Mouse (Mus musculus) left cerebral cortex, postnatal 36 days (tissue): ENCODE data around the gene Vmn2r20. TPM values are rescaled to one million over a fixed set of nuclear protein-coding genes. Genes with fewer than 3 reads are reported as not detected.
"Not testable (repeated sequence)": the region's sequence is repeated elsewhere in the genome, so short reads cannot be mapped to it uniquely, and the experiment has no call there.

Experiments used
- DNase-seq, 2 experiments: peaks; one replicate each; pipeline ENCODE4 v3.0.0; 2021 to 2022; ENCODE audit warnings: low spot score in 2 of 2, mixed read lengths in 1 of 2
- intact Hi-C: fragments of 180-260 bp; cut with DNase I; formaldehyde crosslinking; loops from one replicate; pipeline ENCODE4 v1.15.1; 2025
- total RNA-seq, 2 experiments: library from RNA; stranded (reverse); gene quantifications; 2 replicates each; pipeline ENCODE4 v1.2.3; 2021

Vmn2r20 gene
- not detected for total RNA-seq

DNA sequence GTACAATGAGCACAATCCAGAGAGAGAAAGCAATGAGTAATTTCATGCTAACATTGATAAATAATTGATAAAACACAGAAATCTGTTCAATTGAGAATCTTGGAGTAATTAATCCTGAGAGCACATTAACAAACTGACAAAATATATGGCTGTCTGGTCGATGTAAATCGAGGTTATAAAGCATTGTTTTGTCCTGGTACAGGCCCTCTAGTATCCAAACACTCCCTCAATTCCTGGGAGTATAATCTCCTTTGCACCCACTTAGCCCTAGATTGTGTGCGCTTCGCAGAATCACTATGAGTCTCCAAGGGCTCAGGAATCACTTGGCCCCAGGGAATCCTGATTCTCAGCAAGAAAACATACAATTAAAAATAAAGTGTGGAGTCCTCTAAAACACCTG is at the start of gene Vmn2r20:
Vmn2r20 (minus strand) TSS at position 101 of the 400 bp plus-strand sequence.
- DNase-seq, intact Hi-C loops: not testable (repeated sequence)

DNA sequence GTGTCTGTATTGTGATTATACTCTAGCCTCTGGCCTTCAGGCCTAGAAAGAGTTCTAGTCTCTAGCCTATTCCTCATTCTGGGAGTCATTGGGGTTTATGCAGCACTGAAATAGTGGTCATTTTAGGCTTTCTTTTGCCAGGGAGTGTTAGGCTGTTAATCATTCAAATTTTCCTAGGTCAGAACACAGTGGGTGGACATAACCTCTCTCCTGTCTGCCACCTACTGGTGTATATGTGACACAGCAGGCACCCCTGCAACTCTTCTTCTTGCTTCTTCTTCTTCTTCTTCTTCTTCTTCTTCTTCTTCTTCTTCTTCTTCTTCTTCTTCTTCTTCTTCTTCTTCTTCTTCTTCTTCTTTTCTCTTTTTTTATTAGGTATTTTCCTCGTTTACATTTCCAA is 6.5 kb upstream of the Vmn2r20 start:
- DNase-seq, intact Hi-C loops: not testable (repeated sequence)

DNA sequence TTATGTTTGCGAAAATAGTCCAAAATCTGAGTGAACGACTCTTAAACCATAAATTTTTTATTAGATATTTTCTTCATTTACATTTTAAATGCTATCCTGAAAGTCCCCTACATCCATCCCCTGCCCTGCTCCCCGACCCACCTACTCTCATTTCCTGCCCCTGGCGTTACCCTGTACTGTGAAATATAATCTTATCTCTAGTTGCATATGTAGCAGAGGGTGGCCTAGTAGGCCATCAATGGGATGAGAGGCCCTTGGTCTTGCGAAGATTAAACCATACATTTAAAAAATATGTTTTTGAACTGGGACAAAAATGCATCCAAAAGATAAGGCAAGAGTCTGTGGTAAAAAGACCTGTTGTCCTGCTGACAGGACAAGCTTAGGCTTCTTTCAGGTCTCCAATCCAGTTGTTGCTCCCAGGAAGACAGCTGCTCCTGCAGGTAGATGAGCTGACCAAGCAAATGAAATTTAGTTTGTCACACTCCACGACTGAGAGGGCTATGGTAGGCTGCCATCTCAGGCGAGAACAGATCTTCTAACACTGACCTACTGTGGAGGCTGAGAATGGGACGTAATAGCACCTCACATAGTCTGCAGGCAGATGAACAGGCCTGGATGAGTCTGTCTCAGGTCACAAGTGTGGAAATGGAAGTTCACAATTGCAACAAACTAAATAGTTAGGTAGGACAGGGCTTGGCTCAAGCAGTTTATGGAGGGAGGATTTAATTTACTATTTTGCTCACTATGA is 10.8 kb downstream of the Vmn2r20 start:
- intact Hi-C loops, DNase-seq: not testable (repeated sequence)

DNA sequence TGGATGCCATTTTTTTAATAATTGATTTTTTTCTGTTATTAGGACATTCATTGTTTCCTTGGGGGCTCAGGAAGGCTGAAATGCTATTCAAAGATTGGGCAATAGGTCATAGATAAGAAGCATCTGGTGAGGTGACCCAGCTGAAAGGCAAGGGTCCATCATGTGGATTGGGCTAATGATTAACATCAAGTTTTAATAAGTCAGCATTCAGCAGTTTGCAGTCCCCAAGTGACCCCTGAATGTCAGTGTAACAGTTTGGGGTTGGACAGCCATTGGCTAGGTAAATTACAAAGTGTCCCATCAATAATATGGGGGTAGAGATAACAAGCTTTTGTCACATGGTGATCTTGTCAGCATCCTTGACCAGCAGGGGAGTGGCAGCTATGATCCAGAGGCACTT is 29.1 kb downstream of the Vmn2r20 start:
- intact Hi-C loops, DNase-seq: not testable (repeated sequence)

DNA sequence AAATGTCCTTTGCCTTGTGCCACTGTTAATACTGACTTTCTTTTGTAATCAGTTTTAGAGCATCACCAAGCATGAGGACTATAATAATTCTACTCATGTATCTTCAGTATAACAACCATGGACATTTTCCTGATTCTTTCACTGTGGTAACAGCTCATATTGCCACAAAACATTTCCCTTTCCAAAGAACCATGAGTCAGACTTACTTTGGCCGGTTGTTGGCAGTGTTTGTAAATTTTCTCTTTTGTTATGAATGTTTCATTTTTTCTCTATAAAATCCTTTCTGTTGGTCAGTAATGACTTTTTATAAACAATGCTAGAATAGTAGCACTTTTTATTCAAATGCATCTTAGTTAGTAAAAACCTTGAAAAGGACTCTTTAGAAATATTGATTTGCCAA is 71.8 kb downstream of the Vmn2r20 start:
- intact Hi-C loops: no loop called here

DNA sequence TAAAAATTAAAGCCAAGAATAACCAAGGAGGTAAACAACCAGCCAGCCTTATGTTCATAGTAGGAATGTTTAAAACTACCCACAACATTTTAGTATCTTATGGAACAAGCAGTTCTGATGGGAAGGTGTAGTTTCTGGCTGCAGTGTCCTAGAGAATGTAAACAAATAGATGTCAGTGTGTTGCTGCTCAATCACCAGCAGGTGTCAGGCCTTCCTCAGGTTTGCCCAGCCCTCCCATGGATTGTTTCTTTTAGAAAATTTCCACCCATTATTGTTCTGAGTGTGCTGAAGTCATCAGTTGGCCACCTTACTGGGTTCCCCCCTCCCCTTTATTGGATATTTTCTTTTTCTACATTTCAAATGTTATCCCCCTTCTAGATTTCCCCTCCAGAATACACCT is 77.8 kb downstream of the Vmn2r20 start:
- no peak for DNase-seq
- intact Hi-C loops: no loop called here

More for the DNA sequence above, 71.8 kb downstream of the Vmn2r20 start:
- no peak for DNase-seq

DNA sequence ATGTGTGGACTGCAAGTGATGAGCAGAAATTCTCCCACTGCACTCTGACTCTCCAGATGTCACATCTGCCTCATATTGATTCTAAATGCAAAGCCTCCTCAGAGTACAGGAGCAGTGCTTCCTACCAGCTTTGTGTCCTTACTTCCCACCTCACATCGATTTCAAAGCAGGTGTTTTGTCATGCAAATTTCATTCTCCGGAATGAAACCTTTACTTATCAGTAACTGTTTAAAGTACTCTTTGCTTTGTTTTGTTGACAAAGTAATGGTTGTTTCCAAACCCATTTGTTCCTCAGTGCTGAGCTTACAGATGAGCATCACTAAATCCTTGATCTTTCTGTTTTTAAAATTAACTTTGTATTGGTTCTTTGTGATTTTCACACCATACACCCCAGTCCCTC is 85.4 kb downstream of the Vmn2r20 start:
- intact Hi-C loops: loop anchor here (10.0 kb wide), 1 partner anchor 932 kb away; no protein-coding TSS in a partner anchor
- no peak for DNase-seq

Other genes with a start within 250 kb of the Vmn2r20 start
- not detected for gene Clec4b2, start 245.2 kb downstream of the Vmn2r20 start, total RNA-seq
- not detected for gene Clec4n, start 188.3 kb downstream of the Vmn2r20 start, total RNA-seq
- gene Clec4d, start 156.0 kb downstream of the Vmn2r20 start, total RNA-seq: not detected
- gene Clec4e, start 128.2 kb downstream of the Vmn2r20 start, total RNA-seq: not detected
- gene Vmn2r19, start 109.8 kb downstream of the Vmn2r20 start, total RNA-seq: not detected
- not detected for gene Vmn2r21, start 115.3 kb upstream of the Vmn2r20 start, total RNA-seq
- not detected for gene Vmn2r22, start 232.6 kb upstream of the Vmn2r20 start, total RNA-seq